Mouse (Mus musculus): ENCODE results near the gene Tiam1. TPM values are rescaled to one million over a fixed set of nuclear protein-coding genes. Genes with fewer than 3 reads are reported as not detected.

Tiam1 gene
- polyA plus RNA-seq, 2 experiments, result 1.6 to 4.2 TPM

- TF ChIP-seq CTCF (IDR thresholded peaks at IDR 0.05; ENCODE audit: low read depth), result no peak
- no peak for TF ChIP-seq EP300 (IDR thresholded peaks at IDR 0.05; ENCODE audit: low read depth)
- no peak for ATAC-seq (ENCODE audit: insufficient read depth)
- DNase-seq (ENCODE audit: low read depth in 3 of 3, low spot score in 3 of 3), result no peak
- no peak overlapping the region for H3K27ac ChIP-seq
- no peak overlapping the region for H3K9ac ChIP-seq (replicated peaks)
- no peaks in the 10 kb centered on the region for H3K36me3 ChIP-seq (replicated peaks; ENCODE audit: control insufficient read depth, insufficient read depth, low read depth)
- no peak overlapping the region for H3K4me3 ChIP-seq (ENCODE audit: insufficient read depth in 1 of 2, low read depth in 2 of 2, low read length in 2 of 2)
- H3K9me3 ChIP-seq (ENCODE audit: control insufficient read depth, low read length), result no peaks in the 10 kb centered on the region
- no peaks in the 10 kb centered on the region for H3K27me3 ChIP-seq (ENCODE audit: control insufficient read depth, insufficient read depth, low read length)
- H3K4me1 ChIP-seq (replicated peaks; ENCODE audit: control insufficient read depth in 2 of 2, insufficient read depth in 2 of 2, low read length in 1 of 2), result no peaks in the 10 kb centered on the region; a peak in 1 of 4 replicates
- H3K4me2 ChIP-seq (ENCODE audit: low read depth), result no peak overlapping the region
- WGBS (ENCODE audit: insufficient replicate concordance), result 65% methylated on average over 15 of the region's 15 CpGs
These were observed 38.7 kb downstream of the Tiam1 start for GRCm38 (mm10) chr16:90104714-90105459.

- Histone ChIP-seq H3K36me3 (replicated peaks; ENCODE audit: control insufficient read depth, insufficient read depth, low read depth) (no peaks in the 10 kb centered on the region), H3K4me3 (ENCODE audit: insufficient read depth in 1 of 2, low read depth in 2 of 2, low read length in 2 of 2) (no peak overlapping the region), H3K4me1 (replicated peaks; ENCODE audit: control insufficient read depth in 2 of 2, insufficient read depth in 2 of 2, low read length in 1 of 2) (no peaks in the 10 kb centered on the region; a peak in 1 of 4 replicates), H3K27me3 (ENCODE audit: control insufficient read depth, insufficient read depth, low read length) (no peaks in the 10 kb centered on the region), H3K9ac (replicated peaks) (no peak overlapping the region), H3K27ac (no peak overlapping the region), H3K9me3 (ENCODE audit: control insufficient read depth, low read length) (no peaks in the 10 kb centered on the region), H3K4me2 (ENCODE audit: low read depth) (no peak overlapping the region)
- DNase-seq (ENCODE audit: low read depth in 3 of 3, low spot score in 3 of 3), result no peak
- no peak for ATAC-seq (ENCODE audit: insufficient read depth)
- TF ChIP-seq CTCF (IDR thresholded peaks at IDR 0.05; ENCODE audit: low read depth) (no peak), EP300 (IDR thresholded peaks at IDR 0.05; ENCODE audit: low read depth) (no peak)
- 59% methylated on average over 2 of the region's 2 CpGs for WGBS (ENCODE audit: insufficient replicate concordance)
These were observed 39.8 kb downstream of the Tiam1 start for GRCm38 (mm10) chr16:90103726-90104125.

DNA sequence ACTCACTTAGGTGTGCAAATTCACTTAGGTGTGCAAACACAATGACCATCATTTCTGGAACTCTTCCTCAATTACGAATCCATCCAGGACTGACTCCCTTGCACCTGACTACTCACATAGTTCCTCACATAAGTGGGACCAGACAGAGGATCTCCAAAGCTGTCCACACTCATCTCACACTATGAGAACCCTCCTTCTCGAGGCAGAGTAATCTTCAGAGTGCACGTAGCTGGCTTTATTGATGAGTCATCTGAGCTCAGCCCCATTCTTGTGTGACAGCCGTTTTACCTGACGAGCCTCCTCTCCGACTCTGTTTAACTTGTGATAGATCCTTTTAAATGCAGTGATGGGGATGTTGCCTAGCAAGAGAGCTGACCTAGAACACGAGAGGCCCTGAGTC is 41.0 kb downstream of the Tiam1 start:
- WGBS (ENCODE audit: insufficient replicate concordance), result 35% methylated on average over 7 of the region's 7 CpGs
- H3K4me3 ChIP-seq (ENCODE audit: insufficient read depth in 1 of 2, low read depth in 2 of 2, low read length in 2 of 2), result no peak overlapping the region
- no peaks in the 10 kb centered on the region for H3K36me3 ChIP-seq (replicated peaks; ENCODE audit: control insufficient read depth, insufficient read depth, low read depth)
- no peaks in the 10 kb centered on the region for H3K9me3 ChIP-seq (ENCODE audit: control insufficient read depth, low read length)
- H3K4me1 ChIP-seq (replicated peaks; ENCODE audit: control insufficient read depth in 2 of 2, insufficient read depth in 2 of 2, low read length in 1 of 2), result no peaks in the 10 kb centered on the region; a peak in 1 of 4 replicates
- H3K27ac ChIP-seq, result no peak overlapping the region
- DNase-seq (ENCODE audit: low read depth in 3 of 3, low spot score in 3 of 3) (no peak), ATAC-seq (ENCODE audit: insufficient read depth) (no peak)
- H3K27me3 ChIP-seq (ENCODE audit: control insufficient read depth, insufficient read depth, low read length), result no peaks in the 10 kb centered on the region
- no peak overlapping the region for H3K4me2 ChIP-seq (ENCODE audit: low read depth)
- no peak for TF ChIP-seq EP300 (IDR thresholded peaks at IDR 0.05; ENCODE audit: low read depth)
- no peak for TF ChIP-seq CTCF (IDR thresholded peaks at IDR 0.05; ENCODE audit: low read depth)
- no peak overlapping the region for H3K9ac ChIP-seq (replicated peaks)

DNA sequence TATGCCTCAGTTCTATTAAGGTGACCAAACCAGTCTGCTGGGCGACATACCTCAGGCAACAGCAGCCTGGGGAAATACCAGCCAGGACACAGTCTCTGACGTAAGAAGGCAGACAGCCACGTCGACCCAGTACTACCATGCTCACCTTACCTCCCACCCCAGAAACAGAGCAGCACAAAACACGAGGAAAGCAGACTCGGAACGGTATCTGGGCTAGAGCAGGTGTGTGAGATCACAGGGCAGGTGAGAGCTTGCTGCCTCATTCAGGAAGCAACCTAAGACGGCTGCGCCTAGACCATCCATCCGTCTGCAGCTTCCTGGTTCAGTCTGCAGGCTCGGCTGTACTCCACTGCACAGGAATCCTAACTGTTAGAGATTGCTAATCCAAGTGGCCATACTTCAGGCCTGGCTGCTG is 45.4 kb downstream of the Tiam1 start:
- Histone ChIP-seq H3K9me3 (ENCODE audit: control insufficient read depth, low read length) (no peaks in the 10 kb centered on the region), H3K4me3 (ENCODE audit: insufficient read depth in 1 of 2, low read depth in 2 of 2, low read length in 2 of 2) (no peak overlapping the region), H3K27me3 (ENCODE audit: control insufficient read depth, insufficient read depth, low read length) (no peaks in the 10 kb centered on the region), H3K9ac (replicated peaks) (no peak overlapping the region), H3K36me3 (replicated peaks; ENCODE audit: control insufficient read depth, insufficient read depth, low read depth) (no peaks in the 10 kb centered on the region), H3K27ac (no peak overlapping the region), H3K4me1 (replicated peaks; ENCODE audit: control insufficient read depth in 2 of 2, insufficient read depth in 2 of 2, low read length in 1 of 2) (no peaks in the 10 kb centered on the region; a peak in 1 of 4 replicates), H3K4me2 (ENCODE audit: low read depth) (no peak overlapping the region)
- ATAC-seq (ENCODE audit: insufficient read depth), result no peak
- no peak for TF ChIP-seq EP300 (IDR thresholded peaks at IDR 0.05; ENCODE audit: low read depth)
- 72% methylated on average over 11 of the region's 11 CpGs for WGBS (ENCODE audit: insufficient replicate concordance)
- no peak for DNase-seq (ENCODE audit: low read depth in 3 of 3, low spot score in 3 of 3)

- Histone ChIP-seq H3K9ac (replicated peaks) (no peak overlapping the region), H3K9me3 (ENCODE audit: control insufficient read depth, low read length) (no peaks in the 10 kb centered on the region), H3K36me3 (replicated peaks; ENCODE audit: control insufficient read depth, insufficient read depth, low read depth) (no peaks in the 10 kb centered on the region), H3K27ac (no peak overlapping the region), H3K4me2 (ENCODE audit: low read depth) (no peak overlapping the region), H3K27me3 (ENCODE audit: control insufficient read depth, insufficient read depth, low read length) (no peaks in the 10 kb centered on the region), H3K4me3 (ENCODE audit: insufficient read depth in 1 of 2, low read depth in 2 of 2, low read length in 2 of 2) (no peak overlapping the region), H3K4me1 (replicated peaks; ENCODE audit: control insufficient read depth in 2 of 2, insufficient read depth in 2 of 2, low read length in 1 of 2) (no peaks in the 10 kb centered on the region; a peak in 1 of 4 replicates)
- 76% methylated on average over 3 of the region's 3 CpGs for WGBS (ENCODE audit: insufficient replicate concordance)
- TF ChIP-seq EP300 (IDR thresholded peaks at IDR 0.05; ENCODE audit: low read depth) (no peak), CTCF (IDR thresholded peaks at IDR 0.05; ENCODE audit: low read depth) (no peak)
- ATAC-seq (ENCODE audit: insufficient read depth), result no peak
- no peak for DNase-seq (ENCODE audit: low read depth in 3 of 3, low spot score in 3 of 3)
These were observed 45.8 kb downstream of the Tiam1 start for GRCm38 (mm10) chr16:90097769-90098168.

Measured in liver, embryonic 14.5 days (tissue).